Mouse (Mus musculus): ENCODE measurements around the gene Proser3.

The Proser3 gene

GRCm38 (mm10) chr7:30581547-30581946 lies 29.4 kb upstream of the Proser3 start:
- DNase-seq (ENCODE audit: extremely low read depth, low read depth, low spot score) = no peak

DNA sequence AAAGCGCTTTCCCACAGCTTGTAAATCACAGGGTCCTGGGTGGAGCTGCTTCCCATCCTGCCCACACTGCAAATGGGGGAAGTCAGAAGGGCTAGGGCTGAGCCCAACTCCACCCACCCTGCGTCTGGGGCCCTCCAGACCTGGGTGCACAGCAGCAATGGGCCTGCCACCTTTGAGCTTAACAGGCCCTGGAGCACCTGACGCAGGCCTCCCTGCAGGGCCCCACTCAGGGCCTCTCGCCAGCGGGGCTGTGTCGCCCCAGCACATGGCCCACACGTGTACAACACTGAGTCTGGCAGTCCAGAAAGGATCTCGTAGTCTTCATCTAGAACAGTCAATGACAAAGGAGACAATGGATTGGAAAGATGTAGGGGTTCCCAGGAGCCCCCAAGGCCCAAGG lies 27.9 kb upstream of the Proser3 start:
- no peak for DNase-seq (ENCODE audit: extremely low read depth, low read depth, low spot score)

- DNase-seq (ENCODE audit: extremely low read depth, low read depth, low spot score) = peak; percentile 45
These were observed 20.9 kb upstream of the Proser3 start for GRCm38 (mm10) chr7:30572969-30573368.

GRCm38 (mm10) chr7:30572389-30572788 lies 20.3 kb upstream of the Proser3 start:
- no peak for DNase-seq (ENCODE audit: extremely low read depth, low read depth, low spot score)

DNA sequence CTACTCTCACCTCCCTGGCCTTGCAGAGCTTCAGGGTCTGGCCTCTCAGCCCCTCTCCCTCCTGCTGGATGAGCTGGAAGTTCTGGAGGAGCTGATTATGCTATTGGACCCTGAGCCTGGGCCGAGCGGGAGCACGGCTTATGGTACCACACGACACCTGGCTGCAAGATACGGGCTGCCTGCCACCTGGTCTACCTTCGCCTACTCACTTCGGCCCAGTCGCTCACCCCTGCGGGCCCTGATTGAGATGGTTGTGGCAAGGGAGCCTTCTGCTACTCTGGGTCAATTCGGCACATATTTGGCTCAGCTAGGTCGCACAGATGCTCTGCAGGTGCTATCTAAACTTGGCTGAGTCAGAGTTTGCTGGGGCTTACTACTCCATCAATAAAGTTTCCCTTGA lies 15.5 kb upstream of the Proser3 start:
- DNase-seq (ENCODE audit: extremely low read depth, low read depth, low spot score) = no peak

GRCm38 (mm10) chr7:30566033-30566432 lies 13.9 kb upstream of the Proser3 start:
- DNase-seq (ENCODE audit: extremely low read depth, low read depth, low spot score) = no peak

- no peak for DNase-seq (ENCODE audit: extremely low read depth, low read depth, low spot score)
These were observed 13.0 kb upstream of the Proser3 start, which contains the start of gene Igflr1 for GRCm38 (mm10) chr7:30564970-30565571. Gene Igflr1, plus strand, starts transcription at chr7:30565427.

GRCm38 (mm10) chr7:30563906-30564280 lies 11.8 kb upstream of the Proser3 start:
- DNase-seq (ENCODE audit: extremely low read depth, low read depth, low spot score) = no peak

DNA sequence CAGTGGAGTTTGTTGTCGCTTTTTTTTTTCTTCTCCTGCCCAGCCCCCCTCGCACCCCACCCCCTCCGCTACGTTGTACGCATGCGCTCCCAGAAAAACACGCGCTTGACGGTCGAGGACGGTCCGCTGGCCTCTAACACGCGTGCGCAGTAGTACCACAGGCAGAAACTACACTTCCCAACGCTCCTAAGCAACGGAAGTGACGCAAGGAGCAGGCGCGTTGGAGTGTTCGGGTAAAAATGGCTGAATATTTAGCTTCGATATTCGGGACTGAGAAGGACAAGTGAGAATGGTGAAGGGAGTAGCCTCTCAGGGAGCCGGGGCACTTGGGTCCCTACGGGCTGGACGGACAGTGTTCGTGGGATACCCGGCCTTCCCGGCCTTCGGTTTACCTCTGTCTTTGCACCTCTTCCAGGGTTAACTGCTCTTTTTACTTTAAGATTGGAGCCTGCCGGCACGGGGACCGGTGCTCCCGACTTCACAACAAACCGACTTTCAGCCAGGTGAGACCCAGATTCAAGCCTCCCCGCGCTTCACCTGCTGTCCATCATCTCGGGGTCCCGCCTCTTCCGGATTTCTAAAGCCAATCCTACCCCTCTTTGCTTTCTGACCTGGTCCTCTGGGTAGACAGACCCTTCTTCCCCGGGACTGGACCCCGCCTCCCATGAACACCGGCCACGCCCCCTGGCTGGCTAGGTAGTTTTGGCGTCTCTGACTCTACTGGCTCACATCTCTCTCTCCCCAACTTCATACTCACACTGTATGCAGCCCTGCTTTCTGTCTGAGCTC lies 11.2 kb upstream of the Proser3 start, which contains the start of the genes U2af1l4, Gm49396 and Psenen:
U2af1l4 (plus strand) TSS at position 185 of the 789 bp plus-strand sequence.
Gm49396 (plus strand) TSS at position 228 of the 789 bp plus-strand sequence.
Psenen (minus strand) TSS at position 511 of the 789 bp plus-strand sequence.
- peak; percentile 86 for DNase-seq (ENCODE audit: extremely low read depth, low read depth, low spot score)

- DNase-seq (ENCODE audit: extremely low read depth, low read depth, low spot score) = no peak
These were observed 10.5 kb upstream of the Proser3 start for GRCm38 (mm10) chr7:30562526-30563116.

DNA sequence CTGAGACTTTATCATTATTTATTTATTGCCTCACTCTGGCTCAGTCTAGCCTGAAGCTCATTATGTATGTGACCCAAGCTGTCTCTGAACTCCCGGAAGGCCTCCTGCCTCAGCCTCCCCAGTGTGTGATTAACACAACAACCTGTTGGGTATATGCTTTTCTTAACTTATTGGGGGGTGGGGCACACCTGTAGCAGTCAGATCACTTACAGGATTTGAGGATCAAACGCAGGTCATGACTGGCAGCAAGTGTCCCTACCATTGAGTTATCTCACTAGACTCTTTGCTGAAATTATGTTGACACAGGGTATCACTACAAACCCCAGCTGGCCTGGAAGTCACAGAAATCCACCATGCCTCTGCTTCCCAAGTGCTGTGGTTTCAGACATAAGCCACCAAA lies 8.2 kb upstream of the Proser3 start:
- DNase-seq (ENCODE audit: extremely low read depth, low read depth, low spot score) = no peak

DNA sequence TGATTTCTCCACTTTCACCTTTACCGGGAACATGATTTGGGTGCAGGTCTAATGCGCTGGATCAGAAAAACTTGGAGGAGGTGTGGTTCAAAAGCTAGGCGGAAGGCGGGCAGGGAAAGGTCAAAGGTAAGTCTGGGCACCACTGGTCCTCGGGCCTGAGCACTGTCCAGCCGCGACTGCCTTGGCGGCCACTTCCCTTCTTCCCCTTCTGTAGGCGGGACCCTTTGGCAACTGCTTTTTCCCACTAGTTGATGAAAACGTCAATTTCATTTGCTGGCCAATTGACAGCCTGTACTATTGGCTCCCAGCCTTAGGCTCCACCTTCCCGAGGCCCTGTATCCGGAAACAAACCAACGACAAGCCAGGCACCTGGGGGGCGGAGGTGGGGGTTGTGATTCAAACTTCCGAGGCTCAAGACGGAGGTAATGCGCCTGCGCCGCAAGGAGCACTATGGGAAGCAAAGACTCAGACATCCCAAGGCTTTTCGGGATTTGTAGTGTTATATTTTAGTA lies 7.4 kb upstream of the Proser3 start, which contains the start of gene Lin37:
Lin37 (minus strand) TSS at position 396 of the 512 bp plus-strand sequence.
- peak; percentile 91 for DNase-seq (ENCODE audit: extremely low read depth, low read depth, low spot score)

- DNase-seq (ENCODE audit: extremely low read depth, low read depth, low spot score) = no peak
These were observed 6.8 kb upstream of the Proser3 start for GRCm38 (mm10) chr7:30558656-30559442.

- DNase-seq (ENCODE audit: extremely low read depth, low read depth, low spot score) = no peak
These were observed 5.9 kb upstream of the Proser3 start for GRCm38 (mm10) chr7:30557901-30558514.

DNA sequence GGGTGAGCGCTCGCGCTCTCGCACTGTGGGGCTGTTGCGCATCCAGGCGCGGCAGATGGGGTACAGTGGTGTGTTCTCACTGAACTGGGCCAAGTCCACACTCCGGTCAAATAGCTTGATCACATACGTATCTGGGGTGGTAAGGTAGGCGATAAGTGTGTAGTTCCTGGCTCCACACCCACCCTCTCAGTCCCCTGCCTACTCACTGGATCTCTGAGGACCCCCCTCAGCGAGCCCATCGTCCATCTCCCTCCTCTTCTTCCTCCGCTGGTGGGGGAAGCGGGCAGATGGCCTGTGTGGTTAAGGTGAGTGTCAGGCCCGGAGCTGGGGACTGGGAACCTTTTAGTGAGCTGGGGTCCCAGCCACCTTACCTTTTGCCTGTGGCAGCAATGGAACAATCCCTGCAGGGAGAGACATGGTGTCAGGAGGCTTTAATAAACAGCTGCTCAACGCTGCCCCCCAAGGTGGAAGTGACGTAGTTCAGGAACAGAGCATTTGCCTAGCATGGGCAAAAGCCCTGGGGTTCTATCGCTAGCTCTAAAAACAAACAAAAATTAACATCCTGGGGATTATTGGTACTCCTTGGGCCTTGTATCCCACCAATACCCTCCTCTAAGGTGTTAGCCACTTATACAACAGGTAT lies 4.9 kb upstream of the Proser3 start:
- DNase-seq (ENCODE audit: extremely low read depth, low read depth, low spot score) = no peak

- no peak for DNase-seq (ENCODE audit: extremely low read depth, low read depth, low spot score)
These were observed 1.9 kb upstream of the Proser3 start for GRCm38 (mm10) chr7:30553810-30554584.

DNA sequence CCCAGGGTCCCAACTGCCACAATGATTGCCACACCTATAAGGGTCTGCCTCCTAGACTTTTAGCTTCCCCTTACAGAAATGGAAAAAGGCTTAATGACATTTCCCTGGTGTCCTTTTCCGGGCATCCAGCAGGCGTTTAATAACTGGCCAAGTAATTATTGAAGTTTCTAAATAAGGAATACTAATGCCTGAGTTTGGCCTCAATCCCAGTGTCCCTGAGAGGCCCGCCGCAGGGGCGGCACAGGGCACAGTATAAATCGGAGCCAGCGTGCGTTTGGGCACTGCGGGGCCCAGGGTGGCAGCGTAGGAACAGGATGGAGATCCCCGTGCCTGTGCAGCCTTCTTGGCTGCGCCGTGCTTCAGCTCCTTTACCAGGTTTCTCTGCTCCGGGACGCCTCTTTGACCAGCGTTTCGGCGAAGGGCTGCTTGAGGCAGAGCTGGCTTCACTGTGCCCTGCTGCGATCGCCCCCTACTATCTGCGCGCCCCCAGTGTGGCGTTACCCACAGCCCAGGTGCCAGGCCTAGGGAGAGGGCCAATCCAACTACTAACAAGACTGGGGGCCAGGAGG lies 1.0 kb upstream of the Proser3 start:
- DNase-seq (ENCODE audit: extremely low read depth, low read depth, low spot score) = no peak

DNA sequence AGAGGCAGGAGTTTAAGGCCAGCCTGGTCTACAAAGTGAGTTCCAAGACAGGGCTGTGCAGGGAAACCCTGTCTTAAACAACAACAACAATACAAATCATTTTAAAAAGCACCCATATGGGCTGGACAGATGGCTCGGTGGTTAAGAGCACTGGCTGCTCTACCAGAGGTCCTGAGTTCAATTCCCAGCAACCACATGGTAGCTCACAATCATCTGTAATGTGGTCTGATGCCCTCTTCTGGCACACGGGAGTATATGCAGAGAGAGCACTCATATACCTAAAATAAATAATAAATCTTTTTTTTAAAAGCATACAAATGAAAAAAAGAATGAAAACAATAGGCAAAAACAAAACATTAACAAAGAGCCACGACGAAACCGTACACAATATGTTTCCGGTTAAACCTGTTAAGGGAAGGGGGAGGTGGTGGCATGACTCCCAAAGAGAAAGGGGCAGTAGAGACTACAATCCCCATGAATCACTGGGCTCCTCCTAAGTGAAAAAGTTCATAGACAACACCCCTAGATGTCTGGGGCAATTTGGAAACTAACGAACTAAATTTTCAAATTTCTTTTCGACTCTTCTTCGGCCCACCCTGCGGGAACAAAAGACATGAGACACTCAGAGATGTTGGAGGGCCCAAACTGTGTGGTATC lies 526 bp downstream of the Proser3 start:
- peak; percentile 45 for DNase-seq (ENCODE audit: extremely low read depth, low read depth, low spot score)

Data from fat pad, adult 2 months (tissue).